Mouse (Mus musculus): Measurements from ENCODE around the gene Ccno.

GRCm38 (mm10) chr13:113031792-113032571, 44.4 kb downstream of the Ccno start:
- TF ChIP-seq CTCF (IDR thresholded peaks at IDR 0.05; ENCODE audit: low read depth, low read length) (no peak), POLR2A (IDR thresholded peaks at IDR 0.05; ENCODE audit: extremely low read depth, insufficient read depth, low read length) (no peak)
